In the genomic region with DNA sequence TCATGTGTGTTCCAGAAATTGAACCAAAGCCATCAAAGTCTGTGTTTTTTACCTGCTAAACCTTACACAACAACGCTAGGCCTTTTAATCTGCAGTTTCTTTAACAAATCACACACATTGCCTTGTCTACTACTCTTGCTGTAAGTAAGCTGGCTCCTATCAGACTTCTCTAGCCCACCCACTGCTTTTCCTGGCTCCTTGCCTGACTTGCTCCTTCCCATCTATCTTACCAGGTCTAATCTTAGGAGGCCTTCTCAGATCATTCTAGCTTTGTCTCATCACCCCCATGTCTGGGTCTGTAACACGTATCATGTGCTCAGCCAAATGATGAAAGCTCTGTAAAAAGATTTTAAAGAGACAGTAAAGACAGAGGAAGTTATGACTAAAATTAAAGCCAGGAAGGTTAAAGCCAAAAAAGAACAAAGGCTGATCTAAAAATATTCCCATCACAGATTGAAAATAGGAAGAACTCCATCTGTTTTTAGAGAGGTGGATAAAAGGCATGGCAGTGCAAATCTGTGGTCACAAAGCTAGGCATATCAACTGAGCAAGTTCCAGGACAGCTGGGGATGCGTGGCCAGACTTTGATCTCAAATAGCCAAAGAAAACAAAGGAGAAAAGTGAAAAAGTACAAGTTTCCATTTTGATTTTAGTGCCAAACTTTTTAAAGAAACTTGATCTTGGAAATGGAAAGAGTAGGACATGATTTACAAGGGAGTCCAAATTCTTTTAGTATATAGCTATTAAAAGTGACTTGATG, we compare ENCODE assay signal across 11 mouse cellular contexts. TPM values are rescaled to one million over a fixed set of nuclear protein-coding genes. Genes with fewer than 3 reads are reported as not detected.
A peak's percentile ranks its signal among the peaks of the same experiment; 100 is the strongest.
DNase-seq lines count a peak whose midpoint lies in the region; ATAC-seq and TF ChIP-seq lines count a peak whose summit lies in the region.
"Had no signal": no experiment of that assay in that cellular context is flagged by ENCODE, and none has a peak within 500 bp of the region (broad histone marks: within the 10 kb centered on the region; RNA-seq: fewer than 3 reads in every experiment).

No protein-coding gene starts in this region.

- no peak overlapping the region for H3K4me2 ChIP-seq in embryonic facial prominence, embryonic 14.5 days (ENCODE audit: low read depth, low read length)
- H3K4me2 ChIP-seq in lung, embryonic 15.5 days = no peak overlapping the region
- H3K4me2 ChIP-seq: intestine, embryonic 15.5 days had no signal

- H3K9ac ChIP-seq in embryonic facial prominence, embryonic 14.5 days (ENCODE audit: low read depth, low read length) = no peak overlapping the region
- no peak overlapping the region for H3K9ac ChIP-seq in lung, embryonic 15.5 days
- H3K9ac ChIP-seq: intestine, embryonic 15.5 days had no signal

- H3K4me1 ChIP-seq in embryonic facial prominence, embryonic 14.5 days (ENCODE audit: control insufficient read depth, insufficient read depth, low read length) = peaks cover 12% of the 10 kb centered on the region
- peaks cover 27% of the 10 kb centered on the region for H3K4me1 ChIP-seq in embryonic facial prominence, embryonic 10.5 days
- H3K4me1 ChIP-seq in kidney, adult 2 months (ENCODE audit: control insufficient read depth, insufficient read depth, low read length) = peaks cover 6% of the 10 kb centered on the region; the same call in 1 of the 2 replicates
- H3K4me1 ChIP-seq in lung, embryonic 15.5 days = peaks cover 33% of the 10 kb centered on the region

- no peak overlapping the region for H3K27ac ChIP-seq in embryonic facial prominence, embryonic 14.5 days (replicated peaks; ENCODE audit: low read depth, low read length)
- no peak overlapping the region for H3K27ac ChIP-seq in embryonic facial prominence, embryonic 10.5 days (replicated peaks)
- no peak overlapping the region for H3K27ac ChIP-seq in kidney, adult 2 months (ENCODE audit: insufficient read depth, low read depth, low read length)
- H3K27ac ChIP-seq in lung, embryonic 15.5 days = 0 out of 2 replicates have a peak overlapping the region, but pooled peaks have one; percentile 1
- H3K27ac ChIP-seq: intestine, embryonic 15.5 days had no signal

- TF ChIP-seq POLR2A in kidney, adult 2 months (IDR thresholded peaks at IDR 0.05; ENCODE audit: low read depth, low read length) = no peak

- no peaks in the 10 kb centered on the region for H3K9me3 ChIP-seq in embryonic facial prominence, embryonic 14.5 days (ENCODE audit: control insufficient read depth, low read length)
- no peaks in the 10 kb centered on the region for H3K9me3 ChIP-seq in embryonic facial prominence, embryonic 10.5 days
- no peaks in the 10 kb centered on the region for H3K9me3 ChIP-seq in lung, embryonic 15.5 days
- H3K9me3 ChIP-seq: intestine, embryonic 15.5 days had no signal

- TF ChIP-seq CTCF in kidney, adult 2 months (conservative IDR thresholded peaks at IDR 0.05; ENCODE audit: insufficient read depth, insufficient read length, low read depth, low read length) = no peak

- 62% methylated on average over 3 of the region's 3 CpGs for WGBS in embryonic facial prominence, embryonic 14.5 days
- WGBS in embryonic facial prominence, embryonic 10.5 days = 91% methylated on average over 3 of the region's 3 CpGs
- WGBS in kidney, adult 2 months = 45% methylated on average over 3 of the region's 3 CpGs
- 38% methylated on average over 3 of the region's 3 CpGs for WGBS in lung, embryonic 15.5 days

- H3K27me3 ChIP-seq in embryonic facial prominence, embryonic 14.5 days (replicated peaks; ENCODE audit: control insufficient read depth, insufficient read depth, low read length) = no peaks in the 10 kb centered on the region
- no peaks in the 10 kb centered on the region for H3K27me3 ChIP-seq in embryonic facial prominence, embryonic 10.5 days (replicated peaks; ENCODE audit: low read depth, poor library complexity, severe bottlenecking)
- no peaks in the 10 kb centered on the region for H3K27me3 ChIP-seq in kidney, adult 2 months (replicated peaks; ENCODE audit: control insufficient read depth, insufficient read depth, low read length)
- no peaks in the 10 kb centered on the region for H3K27me3 ChIP-seq in lung, embryonic 15.5 days
- H3K27me3 ChIP-seq: intestine, embryonic 15.5 days had no signal

- H3K4me3 ChIP-seq in embryonic facial prominence, embryonic 14.5 days (ENCODE audit: low read depth, low read length) = no peak overlapping the region
- no peak overlapping the region for H3K4me3 ChIP-seq in embryonic facial prominence, embryonic 10.5 days
- H3K4me3 ChIP-seq in kidney, adult 2 months (ENCODE audit: insufficient read depth, low read depth, low read length) = no peak overlapping the region
- H3K4me3 ChIP-seq in lung, embryonic 15.5 days = no peak overlapping the region
- H3K4me3 ChIP-seq: intestine, embryonic 15.5 days had no signal

- H3K36me3 ChIP-seq in embryonic facial prominence, embryonic 14.5 days (ENCODE audit: control insufficient read depth, insufficient read depth, low read length) = peaks cover 36% of the 10 kb centered on the region
- H3K36me3 ChIP-seq in embryonic facial prominence, embryonic 10.5 days (replicated peaks) = peaks cover 57% of the 10 kb centered on the region
- H3K36me3 ChIP-seq in kidney, adult 2 months (ENCODE audit: control insufficient read depth, insufficient read depth, low read length) = peaks cover 3% of the 10 kb centered on the region; the same call in 1 of the 2 replicates
- peaks cover 36% of the 10 kb centered on the region for H3K36me3 ChIP-seq in lung, embryonic 15.5 days

- ATAC-seq in embryonic facial prominence, embryonic 14.5 days (ENCODE audit: low read depth) = no peak
- ATAC-seq in lung, embryonic 15.5 days (ENCODE audit: borderline replicate concordance, extremely low read depth, low FRiP score, low TSS enrichment) = no peak
- ATAC-seq: activated CD4-positive, CD25-positive, alpha-beta regulatory T cell, adult 4 months; intestine, embryonic 15.5 days had no signal

- peak; percentile 46 for DNase-seq in embryonic facial prominence, embryonic 14.5 days (ENCODE audit: low spot score)
- DNase-seq in embryonic facial prominence, embryonic 10.5 days (ENCODE audit: low spot score) = no peak
- peak; percentile 59 for DNase-seq in kidney, postnatal 10 days
- no peak for DNase-seq in kidney, adult 2 months
- DNase-seq in lung, postnatal 36 days = no peak
- peak; percentile 31 to 42 for DNase-seq in cerebellum, postnatal 36 days
- DNase-seq in adrenal gland, postnatal 4 days (ENCODE audit: low spot score in 2 of 2) = no peak
- DNase-seq: thymus, adult 2 months had no signal

RNA-seq across cellular contexts. Expression of a gene that starts 3.8 kb away (rescaled TPM):
- 20.5 and 20.6 TPM in 2 replicates for polyA plus RNA-seq in embryonic facial prominence, embryonic 14.5 days (2014; fragmentation: Nextera tagmentation; extraction: Ambion mirVana)
- polyA plus RNA-seq in embryonic facial prominence, embryonic 10.5 days (2016; fragmentation: Nextera tagmentation; extraction: Ambion mirVana) = 23.8 and 24.1 TPM in 2 replicates
- 7.1 and 7.4 TPM in 2 replicates for polyA plus RNA-seq in kidney, adult 2 months (2012; rRNA removed)
- polyA plus RNA-seq in lung, embryonic 15.5 days (2015; fragmentation: Nextera tagmentation; extraction: Ambion mirVana) = 14.5 and 14.9 TPM in 2 replicates
- total RNA-seq in adrenal gland, postnatal 4 days (2021) = 10 to 100 TPM; 43.0 to 44.1 TPM

RNA-seq across cellular contexts. Expression of a gene that starts 3.8 kb away (rescaled TPM):
- 12.7 and 13.3 TPM in 2 replicates for polyA plus RNA-seq in embryonic facial prominence, embryonic 14.5 days (2014; fragmentation: Nextera tagmentation; extraction: Ambion mirVana)
- 21.8 and 23.6 TPM in 2 replicates for polyA plus RNA-seq in embryonic facial prominence, embryonic 10.5 days (2016; fragmentation: Nextera tagmentation; extraction: Ambion mirVana)
- 2.6 and 3.4 TPM in 2 replicates for polyA plus RNA-seq in kidney, adult 2 months (2012; rRNA removed)
- polyA plus RNA-seq in lung, embryonic 15.5 days (2015; fragmentation: Nextera tagmentation; extraction: Ambion mirVana) = 16.1 and 16.2 TPM in 2 replicates
- 10 to 100 TPM in 1 of 2 experiments, 1 to 10 TPM in 1; 9.4 to 10.8 TPM for total RNA-seq in adrenal gland, postnatal 4 days (2021)

Comparison
In these comparisons a context has a peak if more than half of its experiments do, and no peak if none do; other contexts are left out.
1. DNase-seq: peak in embryonic facial prominence, embryonic 14.5 days (single experiment), kidney, postnatal 10 days (single experiment) and cerebellum, postnatal 36 days (2 of 2); none in embryonic facial prominence, embryonic 10.5 days (single experiment), kidney, adult 2 months (single experiment), lung, postnatal 36 days (single experiment) and adrenal gland, postnatal 4 days (0 of 2).